Mouse (Mus musculus): ENCODE results near the gene Trim80. TPM values are rescaled to one million over a fixed set of nuclear protein-coding genes. Genes with fewer than 3 reads are reported as not detected.
A peak's percentile ranks its signal among the peaks of the same experiment; 100 is the strongest.

Trim80 gene
- total RNA-seq (2012; rRNA removed) (not detected in 2 replicates), polyA plus RNA-seq (2012; ENCODE audit: insufficient read depth in 1 of 2, insufficient read length in 2 of 2, low read depth in 1 of 2, low replicate concordance in 2 of 2, missing spikeins in 1 of 2) (not detected)

GRCm38 (mm10) chr11:115439906-115440595 is at the start of gene Trim80:
Gene Trim80 (plus strand): TSS chr11:115440545.
- Histone ChIP-seq H3K27me3 (ENCODE audit: control insufficient read depth in 1 of 2, insufficient read depth in 2 of 2, low read length in 2 of 2) (no peaks in the 10 kb centered on the region), H3K27ac (ENCODE audit: control insufficient read depth, low read depth, low read length) (no peak within 1 kb of the TSS), H3K79me2 (ENCODE audit: control insufficient read depth, insufficient read depth, low read length, poor library complexity) (no peaks in the 10 kb centered on the region), H3K4me3 (ENCODE audit: control insufficient read depth in 1 of 2, insufficient read depth in 1 of 2, low read depth in 2 of 2, low read length in 2 of 2) (no peak within 1 kb of the TSS), H3K9ac (ENCODE audit: control insufficient read depth, low read depth, low read length, poor library complexity, severe bottlenecking) (no peak within 1 kb of the TSS), H3K9me3 (replicated peaks; ENCODE audit: insufficient read depth, low read length) (no peaks in the 10 kb centered on the region), H3K36me3 (ENCODE audit: control insufficient read depth in 1 of 2, insufficient read depth in 2 of 2, low read length in 2 of 2) (peaks cover 0 to 5% of the 10 kb centered on the region in 2 experiments; a peak in 2 of 4 replicates), H3K4me1 (ENCODE audit: control insufficient read depth in 1 of 2, insufficient read depth in 2 of 2, low read length in 2 of 2) (peaks cover 3 to 8% of the 10 kb centered on the region in 2 experiments; a peak in 3 of 4 replicates)
- peak; percentile 54 for DNase-seq (ENCODE audit: low read depth, low spot score)
- TF ChIP-seq SMC3 (IDR thresholded peaks at IDR 0.05; ENCODE audit: low read depth, low read length) (peak; percentile 46), CTCF (IDR thresholded peaks at IDR 0.05 in 2 of 3, conservative IDR thresholded peaks at IDR 0.05 in 1 of 3; ENCODE audit: control insufficient read depth in 1 of 3, insufficient read depth in 1 of 3, low read depth in 2 of 3, low read length in 3 of 3, poor library complexity in 1 of 3, severe bottlenecking in 1 of 3) (peak; percentile 48 to 64 (median 56)), GABPA (IDR thresholded peaks at IDR 0.05; ENCODE audit: low read depth, low read length) (no peak), JUND (IDR thresholded peaks at IDR 0.05; ENCODE audit: low read depth, low read length) (no peak), RAD21 (IDR thresholded peaks at IDR 0.05; ENCODE audit: low read depth, low read length) (peak; percentile 33)

- no peak overlapping the region for H3K9ac ChIP-seq (ENCODE audit: control insufficient read depth, low read depth, low read length, poor library complexity, severe bottlenecking)
- H3K9me3 ChIP-seq (replicated peaks; ENCODE audit: insufficient read depth, low read length): no peaks in the 10 kb centered on the region
- no peak overlapping the region for H3K4me3 ChIP-seq (ENCODE audit: control insufficient read depth in 1 of 2, insufficient read depth in 1 of 2, low read depth in 2 of 2, low read length in 2 of 2)
- H3K27me3 ChIP-seq (ENCODE audit: control insufficient read depth in 1 of 2, insufficient read depth in 2 of 2, low read length in 2 of 2): no peaks in the 10 kb centered on the region; a peak in 1 of 4 replicates
- H3K27ac ChIP-seq (ENCODE audit: control insufficient read depth, low read depth, low read length): no peak overlapping the region
- H3K4me1 ChIP-seq (ENCODE audit: control insufficient read depth in 1 of 2, insufficient read depth in 2 of 2, low read length in 2 of 2): no peaks in the 10 kb centered on the region
- TF ChIP-seq TBP (IDR thresholded peaks at IDR 0.05; ENCODE audit: low read depth, low read length) (0 out of 2 replicates have a peak, but pooled peaks have one; percentile 24), MYB (IDR thresholded peaks at IDR 0.05; ENCODE audit: low read depth, low read length) (no peak)
- no peaks in the 10 kb centered on the region for H3K36me3 ChIP-seq (ENCODE audit: control insufficient read depth in 1 of 2, insufficient read depth in 2 of 2, low read length in 2 of 2)
- DNase-seq (ENCODE audit: low read depth, low spot score): no peak
- no peaks in the 10 kb centered on the region for H3K79me2 ChIP-seq (ENCODE audit: control insufficient read depth, insufficient read depth, low read length, poor library complexity)
Observed at GRCm38 (mm10) chr11:115391358-115391757, 49.0 kb upstream of the Trim80 start.

GRCm38 (mm10) chr11:115393721-115394325 is 46.5 kb upstream of the Trim80 start:
- H3K27ac ChIP-seq (ENCODE audit: control insufficient read depth, low read depth, low read length): no peak overlapping the region
- no peak for DNase-seq (ENCODE audit: low read depth, low spot score)
- no peaks in the 10 kb centered on the region for H3K36me3 ChIP-seq (ENCODE audit: control insufficient read depth in 1 of 2, insufficient read depth in 2 of 2, low read length in 2 of 2)
- H3K9ac ChIP-seq (ENCODE audit: control insufficient read depth, low read depth, low read length, poor library complexity, severe bottlenecking): no peak overlapping the region
- H3K27me3 ChIP-seq (ENCODE audit: control insufficient read depth in 1 of 2, insufficient read depth in 2 of 2, low read length in 2 of 2): no peaks in the 10 kb centered on the region; a peak in 1 of 4 replicates
- no peaks in the 10 kb centered on the region for H3K79me2 ChIP-seq (ENCODE audit: control insufficient read depth, insufficient read depth, low read length, poor library complexity)
- H3K4me3 ChIP-seq (ENCODE audit: control insufficient read depth in 1 of 2, insufficient read depth in 1 of 2, low read depth in 2 of 2, low read length in 2 of 2): no peak overlapping the region
- H3K9me3 ChIP-seq (replicated peaks; ENCODE audit: insufficient read depth, low read length): no peaks in the 10 kb centered on the region
- no peaks in the 10 kb centered on the region for H3K4me1 ChIP-seq (ENCODE audit: control insufficient read depth in 1 of 2, insufficient read depth in 2 of 2, low read length in 2 of 2)
- TF ChIP-seq ELF1 (IDR thresholded peaks at IDR 0.05; ENCODE audit: low read depth, low read length) (no peak), MYB (IDR thresholded peaks at IDR 0.05; ENCODE audit: low read depth, low read length) (no peak), GABPA (IDR thresholded peaks at IDR 0.05; ENCODE audit: low read depth, low read length) (no peak), TBP (IDR thresholded peaks at IDR 0.05; ENCODE audit: low read depth, low read length) (no peak), CHD1 (IDR thresholded peaks at IDR 0.05; ENCODE audit: low read depth, low read length) (no peak), ETS1 (IDR thresholded peaks at IDR 0.05; ENCODE audit: low read depth, low read length) (no peak), POLR2AphosphoS5 (IDR thresholded peaks at IDR 0.05; ENCODE audit: borderline replicate concordance, low read depth, low read length) (no peak), JUND (IDR thresholded peaks at IDR 0.05; ENCODE audit: low read depth, low read length) (no peak), RCOR1 (IDR thresholded peaks at IDR 0.05; ENCODE audit: low read depth, low read length) (no peak), MAX (IDR thresholded peaks at IDR 0.05; ENCODE audit: low read length) (no peak), NRF1 (IDR thresholded peaks at IDR 0.05; ENCODE audit: insufficient read depth, low read depth, low read length, poor library complexity, severe bottlenecking) (no peak), UBTF (IDR thresholded peaks at IDR 0.05; ENCODE audit: borderline replicate concordance, insufficient read depth, low read depth, low read length) (no peak), MEF2A (IDR thresholded peaks at IDR 0.05; ENCODE audit: extremely low read depth, insufficient replicate concordance, low read depth, low read length, poor library complexity, severe bottlenecking) (no peak), MAFK (IDR thresholded peaks at IDR 0.05; ENCODE audit: borderline replicate concordance, low read depth, low read length) (no peak), ZNF384 (IDR thresholded peaks at IDR 0.05; ENCODE audit: low read depth, low read length) (no peak), RAD21 (IDR thresholded peaks at IDR 0.05; ENCODE audit: low read depth, low read length) (no peak), CTCF (IDR thresholded peaks at IDR 0.05 in 2 of 3, conservative IDR thresholded peaks at IDR 0.05 in 1 of 3; ENCODE audit: control insufficient read depth in 1 of 3, insufficient read depth in 1 of 3, low read depth in 2 of 3, low read length in 3 of 3, poor library complexity in 1 of 3, severe bottlenecking in 1 of 3) (no peak), NELFE (IDR thresholded peaks at IDR 0.05; ENCODE audit: low read depth, low read length) (no peak), SIN3A (IDR thresholded peaks at IDR 0.05; ENCODE audit: low read length) (no peak), ZMIZ1 (IDR thresholded peaks at IDR 0.05; ENCODE audit: low read depth, low read length) (no peak)
